Mouse (Mus musculus): ENCODE data around the gene Capns1.
A peak's percentile ranks its signal among the peaks of the same experiment; 100 is the strongest.
"Not testable (repeated sequence)": the region's sequence is repeated elsewhere in the genome, so short reads cannot be mapped to it uniquely, and the experiment has no call there.

Gene Capns1

DNA sequence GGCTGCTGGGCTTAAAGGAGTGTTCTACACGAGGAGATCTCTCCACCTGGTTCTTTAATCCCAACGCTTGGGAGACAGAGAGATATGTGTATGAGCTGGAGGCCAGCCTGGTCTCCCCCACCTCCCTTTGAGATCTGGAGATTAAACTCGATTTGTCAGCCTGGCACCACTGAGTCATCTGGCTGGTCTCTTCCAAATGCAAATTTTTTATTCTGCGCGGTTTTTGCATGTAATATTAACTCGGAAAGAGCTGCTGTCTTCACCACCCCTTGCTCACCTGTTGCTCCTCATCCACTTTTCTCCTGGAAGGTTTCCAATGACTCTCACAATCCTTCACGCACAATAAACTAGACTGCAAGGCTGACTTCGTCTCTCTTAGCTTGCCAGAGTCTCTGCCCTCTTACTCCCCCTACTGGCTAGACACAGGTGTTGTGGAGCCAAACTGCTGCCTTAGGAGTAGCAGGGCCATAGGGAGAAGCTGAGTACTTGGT is at the start of gene Capns1:
Gene Capns1, minus strand, starts transcription at position 331 of the 491 bp plus-strand sequence.
- DNase-seq (ENCODE audit: low read depth): peak; percentile 92

DNA sequence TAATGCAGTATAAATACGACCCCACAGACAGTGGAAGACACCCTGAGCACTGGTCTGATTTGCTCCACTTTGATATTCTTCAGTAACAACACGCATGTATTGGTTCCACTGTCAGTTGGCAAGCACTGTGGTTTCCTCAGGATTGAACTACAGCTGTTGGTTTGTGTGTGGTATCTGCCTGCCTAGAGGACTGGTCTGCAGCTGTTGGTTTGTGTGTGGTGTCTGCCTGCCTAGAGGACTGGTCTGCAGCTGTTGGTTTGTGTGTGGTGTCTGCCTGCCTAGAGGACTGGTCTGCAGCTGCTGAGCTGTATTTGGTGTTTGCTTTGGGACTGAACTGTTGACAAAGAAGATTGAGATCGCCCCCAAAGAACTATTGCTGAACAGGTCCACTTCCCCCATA is 38.8 kb upstream of the Capns1 start:
- DNase-seq (ENCODE audit: low read depth): not testable (repeated sequence)

DNA sequence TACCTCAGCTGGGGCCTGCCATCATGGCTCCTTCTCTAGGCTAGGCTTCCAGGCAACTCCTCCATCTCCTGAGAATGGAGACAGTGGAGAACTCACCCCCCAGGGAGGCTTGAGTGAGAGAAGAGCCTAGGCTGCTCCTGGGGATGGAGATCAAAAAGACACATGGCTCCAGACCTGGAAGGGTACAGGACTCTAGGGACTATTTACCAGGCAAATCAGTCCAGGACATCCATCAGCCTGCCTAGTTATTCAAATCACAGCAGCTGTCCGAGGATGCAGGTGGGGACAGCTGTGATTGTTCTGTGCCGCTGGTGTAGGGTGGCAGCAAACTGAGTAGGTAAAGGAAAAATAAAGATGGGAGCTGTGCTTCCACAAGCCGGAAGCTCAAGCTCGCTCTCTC is 37.0 kb upstream of the Capns1 start, which contains the start of gene Ovol3:
Gene Ovol3, minus strand, starts transcription at position 101 of the 400 bp plus-strand sequence.
- no peak for DNase-seq (ENCODE audit: low read depth)

GRCm38 (mm10) chr7:30235091-30235490 is 36.5 kb upstream of the Capns1 start:
- DNase-seq (ENCODE audit: low read depth): no peak

GRCm38 (mm10) chr7:30234276-30234858 is 35.8 kb upstream of the Capns1 start:
- DNase-seq (ENCODE audit: low read depth): no peak

- DNase-seq (ENCODE audit: low read depth): no peak
Measured at GRCm38 (mm10) chr7:30233387-30233786, 34.8 kb upstream of the Capns1 start.

GRCm38 (mm10) chr7:30232631-30233148 is 34.1 kb upstream of the Capns1 start:
- DNase-seq (ENCODE audit: low read depth): peak; percentile 81

- DNase-seq (ENCODE audit: low read depth): peak; percentile 99
Measured at GRCm38 (mm10) chr7:30231669-30232454, 33.3 kb upstream of the Capns1 start, which contains the start of the genes Polr2i and Tbcb. Gene Polr2i, plus strand, starts transcription at chr7:30231948. Gene Tbcb, minus strand, starts transcription at chr7:30232272.

- peak; percentile 28 for DNase-seq (ENCODE audit: low read depth)
Measured at GRCm38 (mm10) chr7:30231328-30231668, 32.7 kb upstream of the Capns1 start.

GRCm38 (mm10) chr7:30224206-30224605 is 25.6 kb upstream of the Capns1 start:
- DNase-seq (ENCODE audit: low read depth): no peak

GRCm38 (mm10) chr7:30222205-30222604 is 23.6 kb upstream of the Capns1 start:
- no peak for DNase-seq (ENCODE audit: low read depth)

DNA sequence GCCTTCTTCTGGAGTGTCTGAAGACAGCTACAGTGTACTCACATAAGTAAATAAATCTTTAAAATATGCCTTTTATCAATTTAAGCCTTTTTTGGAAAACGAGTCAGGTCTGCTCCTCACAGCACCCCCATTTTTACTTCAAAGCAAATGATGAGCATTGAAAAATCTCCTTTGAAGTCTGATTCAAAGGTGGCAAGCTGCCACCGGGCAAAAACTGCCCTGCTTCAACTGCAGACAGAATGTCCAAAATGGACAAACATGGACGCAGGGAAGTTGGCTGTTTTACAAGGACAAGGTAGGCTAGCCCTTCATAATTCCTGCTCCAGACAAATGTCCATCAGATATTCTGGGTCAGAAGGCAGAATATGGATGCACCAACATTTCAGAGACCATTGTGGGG is 22.8 kb upstream of the Capns1 start:
- no peak for DNase-seq (ENCODE audit: low read depth)

GRCm38 (mm10) chr7:30220008-30220356 is 21.4 kb upstream of the Capns1 start:
- DNase-seq (ENCODE audit: low read depth): no peak

DNA sequence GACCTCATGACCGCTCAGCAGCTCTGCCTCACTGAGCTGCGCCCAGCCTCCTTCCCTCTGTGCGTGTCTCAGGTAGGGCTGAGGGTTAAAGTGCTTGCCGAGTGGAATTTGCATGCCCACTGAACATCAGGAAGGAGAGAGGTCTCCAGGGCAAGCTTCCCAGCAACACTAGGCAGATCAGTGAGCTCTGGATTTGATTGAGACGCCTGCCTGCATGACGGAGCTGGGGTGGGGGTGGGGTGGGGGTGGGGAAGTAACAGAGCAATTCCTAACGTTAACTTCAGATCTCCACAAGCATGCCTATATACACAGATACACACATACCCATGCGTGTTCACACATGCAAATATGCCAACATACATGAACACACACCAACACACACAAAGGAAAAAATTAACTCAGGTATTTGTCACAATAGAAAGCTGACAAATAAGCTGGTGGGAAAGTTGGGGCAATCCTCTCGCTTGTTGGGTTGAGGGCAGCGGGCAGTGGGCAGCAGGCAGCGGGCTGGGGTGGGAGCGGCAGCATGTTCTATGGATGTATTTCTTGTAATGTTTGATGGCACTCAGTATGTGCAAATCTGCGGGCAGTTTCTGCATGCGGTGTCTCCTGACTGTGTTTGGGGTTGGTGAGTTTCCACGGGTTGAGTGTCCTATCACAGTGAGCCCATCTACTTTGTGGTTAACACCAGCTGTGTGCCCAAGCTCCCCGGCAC is 20.8 kb upstream of the Capns1 start:
- DNase-seq (ENCODE audit: low read depth): no peak

- DNase-seq (ENCODE audit: low read depth): no peak
Measured at GRCm38 (mm10) chr7:30217277-30217676, 18.7 kb upstream of the Capns1 start.

DNA sequence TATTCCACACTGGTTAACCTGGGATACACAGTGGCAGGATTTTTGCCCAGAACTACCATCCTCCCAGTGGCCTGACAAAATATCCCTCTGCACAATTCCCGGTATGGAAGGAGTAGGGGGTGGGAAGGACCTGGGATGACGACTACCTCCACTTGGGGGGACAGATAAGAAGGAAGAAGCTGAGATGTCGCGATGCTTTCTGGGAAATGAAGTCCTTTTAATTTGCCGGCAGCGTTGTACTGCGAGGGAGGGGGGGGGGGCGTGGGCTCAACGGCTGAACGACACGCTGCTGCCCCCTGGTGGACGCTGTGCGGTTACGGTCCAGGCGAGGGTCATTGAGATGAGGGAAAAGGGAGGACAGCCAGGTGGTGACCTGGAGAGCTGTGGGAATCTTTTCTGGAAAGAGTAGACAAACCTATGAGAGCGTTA is 18.1 kb upstream of the Capns1 start:
- peak; percentile 95 for DNase-seq (ENCODE audit: low read depth)

GRCm38 (mm10) chr7:30215875-30216274 is 17.3 kb upstream of the Capns1 start:
- no peak for DNase-seq (ENCODE audit: low read depth)

DNA sequence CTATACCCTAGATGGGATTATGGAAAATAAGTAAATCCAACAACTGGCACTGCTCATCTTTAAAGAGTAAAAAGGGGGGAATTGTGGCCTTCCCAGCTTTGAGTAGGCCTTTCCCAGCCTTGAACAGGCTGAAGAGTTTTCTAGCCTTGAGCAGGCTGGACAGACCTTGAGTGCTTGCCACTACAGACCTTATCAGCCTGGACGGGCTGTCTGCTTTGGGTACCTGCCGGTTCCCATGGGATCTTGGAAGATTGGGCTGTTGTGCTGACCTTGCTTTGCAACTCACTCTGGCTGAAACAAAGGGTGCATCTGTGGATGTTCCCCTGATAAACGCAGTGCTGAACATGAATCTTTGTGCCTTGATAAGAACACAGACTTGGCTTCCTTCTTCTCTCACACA is 15.3 kb upstream of the Capns1 start:
- DNase-seq (ENCODE audit: low read depth): no peak

DNA sequence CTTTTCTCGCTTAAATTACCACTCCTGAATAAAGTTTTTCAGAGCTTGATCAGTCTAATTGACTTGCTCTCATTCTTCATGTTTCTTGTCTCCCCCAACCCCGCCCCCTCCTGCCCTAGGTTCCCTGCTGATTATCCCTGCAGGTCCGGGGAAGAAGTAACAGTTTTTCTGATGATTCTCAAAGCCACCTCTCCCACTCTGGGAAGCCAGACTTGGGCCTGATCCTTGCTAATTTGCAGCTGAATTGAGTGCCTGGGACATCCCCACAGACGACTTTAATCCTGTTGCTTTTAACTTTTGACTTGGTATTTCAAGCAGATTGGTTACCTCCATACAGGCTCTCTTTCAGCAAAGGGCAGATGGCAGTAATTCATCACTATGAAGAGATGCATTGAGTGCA is 12.4 kb upstream of the Capns1 start:
- no peak for DNase-seq (ENCODE audit: low read depth)

DNA sequence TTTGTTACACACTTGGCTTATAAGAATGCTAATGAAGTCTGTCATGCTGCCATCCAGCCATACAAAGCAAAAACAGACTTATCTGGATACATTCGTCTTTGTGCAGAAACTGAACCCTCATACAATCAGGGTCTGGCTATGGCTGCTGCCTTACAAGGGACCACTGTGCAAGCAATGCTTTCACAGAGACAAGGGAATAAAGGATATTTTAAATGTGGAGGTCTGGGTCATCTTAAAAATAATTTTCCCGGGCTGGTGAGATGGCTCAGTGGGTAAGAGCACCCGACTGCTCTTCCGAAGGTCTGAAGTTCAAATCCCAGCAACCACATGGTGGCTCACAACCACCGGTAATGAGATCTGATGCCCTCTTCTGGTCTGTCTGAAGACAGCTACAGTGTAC is 7.8 kb upstream of the Capns1 start:
- DNase-seq (ENCODE audit: low read depth): not testable (repeated sequence)

DNA sequence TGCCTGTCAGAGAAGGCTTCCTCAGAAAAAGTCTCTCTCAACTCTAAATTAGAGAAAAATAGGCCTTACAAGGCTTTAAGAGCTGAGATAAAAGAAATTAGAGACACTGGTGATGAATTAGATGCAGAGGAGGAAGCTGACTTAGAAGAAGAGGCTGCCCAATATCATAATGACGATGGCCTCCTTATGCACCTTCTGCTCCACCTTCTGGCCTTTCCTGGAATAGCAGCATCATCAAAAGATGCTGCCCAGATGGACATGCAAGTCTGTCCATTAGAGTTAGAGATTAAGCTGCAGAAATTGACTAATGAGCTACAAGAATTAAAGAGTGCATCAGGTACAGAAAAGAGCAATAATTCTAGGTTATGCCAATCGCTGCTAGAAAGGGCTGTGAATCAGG is 6.8 kb upstream of the Capns1 start:
- peak; percentile 86 for DNase-seq (ENCODE audit: low read depth)

- DNase-seq (ENCODE audit: low read depth): no peak
Measured at GRCm38 (mm10) chr7:30204380-30204779, 5.8 kb upstream of the Capns1 start.

All from NIH3T3 (cell line).